Mouse (Mus musculus): ENCODE measurements around the gene Faap20. TPM values are rescaled to one million over a fixed set of nuclear protein-coding genes. Genes with fewer than 3 reads are reported as not detected.

The Faap20 gene
- polyA plus RNA-seq, 1 experiment from 2014 or later: 104 TPM

- Histone ChIP-seq H3K4me3 (ENCODE audit: low read depth, low read length) (no peak overlapping the region; the same call in 1 of the 2 replicates), H3K4me1 (ENCODE audit: control insufficient read depth, insufficient read depth, low read length) (peaks cover 73% of the 10 kb centered on the region)
Measured at GRCm38 (mm10) chr4:155218104-155218732, 31.4 kb upstream of the Faap20 start.

GRCm38 (mm10) chr4:155219271-155220212 is 30.1 kb upstream of the Faap20 start:
- no peak overlapping the region for H3K27ac ChIP-seq (replicated peaks; ENCODE audit: low read depth, low read length)
- H3K4me1 ChIP-seq (ENCODE audit: control insufficient read depth, insufficient read depth, low read length): peaks cover 71% of the 10 kb centered on the region
- DNase-seq (ENCODE audit: low spot score): no peak
- 69% methylated on average over 12 of the region's 12 CpGs for WGBS
- peak overlapping the region; percentile 41; the same call in 1 of the 2 replicates for H3K9ac ChIP-seq (ENCODE audit: low read length)
- no peaks in the 10 kb centered on the region for H3K9me3 ChIP-seq (ENCODE audit: control insufficient read depth, low read length)
- peak overlapping the region; percentile 94 for H3K4me3 ChIP-seq (ENCODE audit: low read depth, low read length)
- H3K36me3 ChIP-seq (ENCODE audit: control insufficient read depth, insufficient read depth, low read length): no peaks in the 10 kb centered on the region
- peak overlapping the region; percentile 99 for H3K4me2 ChIP-seq (ENCODE audit: low read depth, severe bottlenecking)
- no peak for ATAC-seq (ENCODE audit: insufficient number of reproducible peaks, low FRiP score, low TSS enrichment, low read depth)
- H3K27me3 ChIP-seq (ENCODE audit: control insufficient read depth, insufficient read depth, low read length): no peaks in the 10 kb centered on the region

More at GRCm38 (mm10) chr4:155218104-155218732, 31.4 kb upstream of the Faap20 start:
- Histone ChIP-seq H3K36me3 (ENCODE audit: control insufficient read depth, insufficient read depth, low read length) (no peaks in the 10 kb centered on the region), H3K27ac (replicated peaks; ENCODE audit: low read depth, low read length) (no peak overlapping the region), H3K27me3 (ENCODE audit: control insufficient read depth, insufficient read depth, low read length) (no peaks in the 10 kb centered on the region), H3K4me2 (ENCODE audit: low read depth, severe bottlenecking) (peak overlapping the region; percentile 99), H3K9me3 (ENCODE audit: control insufficient read depth, low read length) (no peaks in the 10 kb centered on the region), H3K9ac (ENCODE audit: low read length) (no peak overlapping the region)
- WGBS: 84% methylated on average over 9 of the region's 9 CpGs
- ATAC-seq (ENCODE audit: insufficient number of reproducible peaks, low FRiP score, low TSS enrichment, low read depth) (no peak), DNase-seq (ENCODE audit: low spot score) (no peak)

- Histone ChIP-seq H3K4me1 (ENCODE audit: control insufficient read depth, insufficient read depth, low read length) (peaks cover 63% of the 10 kb centered on the region), H3K9me3 (ENCODE audit: control insufficient read depth, low read length) (no peaks in the 10 kb centered on the region), H3K27me3 (ENCODE audit: control insufficient read depth, insufficient read depth, low read length) (no peaks in the 10 kb centered on the region), H3K4me3 (ENCODE audit: low read depth, low read length) (peak overlapping the region; percentile 94), H3K36me3 (ENCODE audit: control insufficient read depth, insufficient read depth, low read length) (no peaks in the 10 kb centered on the region), H3K27ac (replicated peaks; ENCODE audit: low read depth, low read length) (no peak overlapping the region), H3K9ac (ENCODE audit: low read length) (peak overlapping the region; percentile 94), H3K4me2 (ENCODE audit: low read depth, severe bottlenecking) (peak overlapping the region; percentile 99)
- ATAC-seq (ENCODE audit: insufficient number of reproducible peaks, low FRiP score, low TSS enrichment, low read depth) (no peak), DNase-seq (ENCODE audit: low spot score) (no peak)
- 12% methylated on average over 14 of the region's 14 CpGs for WGBS
Measured at GRCm38 (mm10) chr4:155220213-155221100, 29.1 kb upstream of the Faap20 start.

- no peak overlapping the region for H3K27ac ChIP-seq (replicated peaks; ENCODE audit: low read depth, low read length)
- 4% methylated on average over 7 of the region's 7 CpGs for WGBS
- no peaks in the 10 kb centered on the region for H3K9me3 ChIP-seq (ENCODE audit: control insufficient read depth, low read length)
- H3K27me3 ChIP-seq (ENCODE audit: control insufficient read depth, insufficient read depth, low read length): no peaks in the 10 kb centered on the region
- H3K4me2 ChIP-seq (ENCODE audit: low read depth, severe bottlenecking): peak overlapping the region; percentile 99
- peak overlapping the region; percentile 94 for H3K9ac ChIP-seq (ENCODE audit: low read length)
- DNase-seq (ENCODE audit: low spot score): no peak
- no peak for ATAC-seq (ENCODE audit: insufficient number of reproducible peaks, low FRiP score, low TSS enrichment, low read depth)
- H3K4me1 ChIP-seq (ENCODE audit: control insufficient read depth, insufficient read depth, low read length): peaks cover 57% of the 10 kb centered on the region
- H3K4me3 ChIP-seq (ENCODE audit: low read depth, low read length): peak overlapping the region; percentile 94
- no peaks in the 10 kb centered on the region for H3K36me3 ChIP-seq (ENCODE audit: control insufficient read depth, insufficient read depth, low read length)
Measured at GRCm38 (mm10) chr4:155221106-155221505, 28.5 kb upstream of the Faap20 start.

- H3K27ac ChIP-seq (replicated peaks; ENCODE audit: low read depth, low read length): peak overlapping the region; percentile 86
- peak overlapping the region; percentile 94 for H3K9ac ChIP-seq (ENCODE audit: low read length)
- ATAC-seq (ENCODE audit: insufficient number of reproducible peaks, low FRiP score, low TSS enrichment, low read depth) (no peak), DNase-seq (ENCODE audit: low spot score) (peak; percentile 67)
- H3K4me3 ChIP-seq (ENCODE audit: low read depth, low read length): peak overlapping the region; percentile 94
- H3K4me1 ChIP-seq (ENCODE audit: control insufficient read depth, insufficient read depth, low read length): peaks cover 50% of the 10 kb centered on the region
- H3K27me3 ChIP-seq (ENCODE audit: control insufficient read depth, insufficient read depth, low read length): no peaks in the 10 kb centered on the region
- peak overlapping the region; percentile 99 for H3K4me2 ChIP-seq (ENCODE audit: low read depth, severe bottlenecking)
- H3K36me3 ChIP-seq (ENCODE audit: control insufficient read depth, insufficient read depth, low read length): no peaks in the 10 kb centered on the region
- no peaks in the 10 kb centered on the region for H3K9me3 ChIP-seq (ENCODE audit: control insufficient read depth, low read length)
- under 1% methylated on average over 86 of the region's 93 CpGs for WGBS
Measured at GRCm38 (mm10) chr4:155221599-155222551, 27.7 kb upstream of the Faap20 start.

GRCm38 (mm10) chr4:155222552-155222840 is 27.1 kb upstream of the Faap20 start, which contains the start of gene Ski:
Gene Ski (minus strand): TSS chr4:155222592.
- Histone ChIP-seq H3K27ac (replicated peaks; ENCODE audit: low read depth, low read length) (peak within 1 kb of the TSS; percentile 89), H3K27me3 (ENCODE audit: control insufficient read depth, insufficient read depth, low read length) (no peaks in the 10 kb centered on the region), H3K4me3 (ENCODE audit: low read depth, low read length) (peak within 1 kb of the TSS; percentile 94), H3K36me3 (ENCODE audit: control insufficient read depth, insufficient read depth, low read length) (no peaks in the 10 kb centered on the region), H3K4me2 (ENCODE audit: low read depth, severe bottlenecking) (peak within 1 kb of the TSS; percentile 99), H3K9me3 (ENCODE audit: control insufficient read depth, low read length) (no peaks in the 10 kb centered on the region), H3K4me1 (ENCODE audit: control insufficient read depth, insufficient read depth, low read length) (peaks cover 44% of the 10 kb centered on the region), H3K9ac (ENCODE audit: low read length) (peak within 1 kb of the TSS; percentile 94)
- 2% methylated on average over 16 of the region's 63 CpGs for WGBS
- no peak for DNase-seq (ENCODE audit: low spot score)
- no peak for ATAC-seq (ENCODE audit: insufficient number of reproducible peaks, low FRiP score, low TSS enrichment, low read depth)

GRCm38 (mm10) chr4:155222841-155223593 is 26.6 kb upstream of the Faap20 start:
- Histone ChIP-seq H3K4me1 (ENCODE audit: control insufficient read depth, insufficient read depth, low read length) (peaks cover 39% of the 10 kb centered on the region), H3K27me3 (ENCODE audit: control insufficient read depth, insufficient read depth, low read length) (no peaks in the 10 kb centered on the region), H3K36me3 (ENCODE audit: control insufficient read depth, insufficient read depth, low read length) (no peaks in the 10 kb centered on the region), H3K27ac (replicated peaks; ENCODE audit: low read depth, low read length) (peak overlapping the region; percentile 89), H3K9ac (ENCODE audit: low read length) (peak overlapping the region; percentile 88), H3K4me3 (ENCODE audit: low read depth, low read length) (peak overlapping the region; percentile 94), H3K9me3 (ENCODE audit: control insufficient read depth, low read length) (no peaks in the 10 kb centered on the region), H3K4me2 (ENCODE audit: low read depth, severe bottlenecking) (peak overlapping the region; percentile 99)
- WGBS: under 1% methylated on average over 88 of the region's 116 CpGs
- DNase-seq (ENCODE audit: low spot score) (peak; percentile 100), ATAC-seq (ENCODE audit: insufficient number of reproducible peaks, low FRiP score, low TSS enrichment, low read depth) (peak; percentile 99)
